Mouse (Mus musculus) left cerebral cortex, postnatal 14 days (tissue): ENCODE data around the gene Gsx2. TPM values are rescaled to one million over a fixed set of nuclear protein-coding genes. Genes with fewer than 3 reads are reported as not detected.

ENCODE experiments used
- DNase-seq, 2 experiments: peaks; one replicate each; pipeline ENCODE4 v3.0.0; 2021 to 2022; ENCODE audit warnings: low spot score in 2 of 2, mixed read lengths in 1 of 2
- intact Hi-C: fragments of 180-260 bp; cut with DNase I; formaldehyde crosslinking; loops from one replicate; pipeline ENCODE4 v1.15.1; 2025
- long read RNA-seq, 2 experiments: library from polyadenylated mRNA; stranded (forward); transcript quantifications; one replicate each; pipeline ENCODE4 v2.0.0; 2021
- total RNA-seq, 2 experiments: library from RNA; stranded (reverse); gene quantifications; 2 replicates each; pipeline ENCODE4 v1.2.3; 2021

Gsx2 gene
- under 1 TPM; 0.40 to 0.51 TPM for total RNA-seq
- long read RNA-seq, experiment 1, partial matches to known transcripts = 0 of 1 reads
- long read RNA-seq, experiment 1, other reads (novel, unspliced or antisense) = 1 of 1 reads
- long read RNA-seq, experiment 2, partial matches to known transcripts = 0 of 2 reads
- long read RNA-seq, experiment 2, other reads (novel, unspliced or antisense) = 0 of 2 reads

GRCm38 (mm10) chr5:75075383-75075941, at the start of gene Gsx2:
TSS of gene Gsx2 (plus strand) at chr5:75075601.
- intact Hi-C loops = loop anchor here (5.0 kb wide), 1 partner anchor 77 kb away; the partner anchor contains the start of gene Pdgfra
- no peak for DNase-seq

DNA sequence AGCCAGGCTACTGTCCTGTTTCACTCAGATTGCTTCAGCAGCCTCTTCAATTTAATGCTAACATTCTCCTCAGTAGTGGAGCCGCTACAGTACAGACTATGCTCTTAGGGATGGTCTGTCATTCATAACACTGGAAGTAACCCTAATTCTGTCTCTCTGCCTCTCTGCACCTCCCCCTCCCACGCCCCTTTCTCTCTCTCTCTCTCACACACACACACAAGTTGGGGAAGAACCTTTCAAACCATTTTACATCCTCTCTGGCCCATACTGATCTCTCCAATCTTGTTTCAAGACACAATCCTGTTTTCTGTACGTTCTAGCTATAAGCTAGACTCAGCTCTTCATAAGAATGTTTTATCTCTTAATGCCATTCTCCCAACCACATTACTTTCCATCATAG, 39.9 kb upstream of the Gsx2 start:
- intact Hi-C loops = no loop called here

GRCm38 (mm10) chr5:75039307-75039706, 36.1 kb upstream of the Gsx2 start:
- no peak for DNase-seq
- intact Hi-C loops = no loop called here

More for the DNA sequence above, 39.9 kb upstream of the Gsx2 start:
- no peak for DNase-seq

- no peak for DNase-seq
- intact Hi-C loops = no loop called here
Measured at GRCm38 (mm10) chr5:75043011-75043445, 32.4 kb upstream of the Gsx2 start.

GRCm38 (mm10) chr5:75043621-75044301, 31.6 kb upstream of the Gsx2 start:
- intact Hi-C loops = no loop called here
- peak; percentile 15 to 16 for DNase-seq

DNA sequence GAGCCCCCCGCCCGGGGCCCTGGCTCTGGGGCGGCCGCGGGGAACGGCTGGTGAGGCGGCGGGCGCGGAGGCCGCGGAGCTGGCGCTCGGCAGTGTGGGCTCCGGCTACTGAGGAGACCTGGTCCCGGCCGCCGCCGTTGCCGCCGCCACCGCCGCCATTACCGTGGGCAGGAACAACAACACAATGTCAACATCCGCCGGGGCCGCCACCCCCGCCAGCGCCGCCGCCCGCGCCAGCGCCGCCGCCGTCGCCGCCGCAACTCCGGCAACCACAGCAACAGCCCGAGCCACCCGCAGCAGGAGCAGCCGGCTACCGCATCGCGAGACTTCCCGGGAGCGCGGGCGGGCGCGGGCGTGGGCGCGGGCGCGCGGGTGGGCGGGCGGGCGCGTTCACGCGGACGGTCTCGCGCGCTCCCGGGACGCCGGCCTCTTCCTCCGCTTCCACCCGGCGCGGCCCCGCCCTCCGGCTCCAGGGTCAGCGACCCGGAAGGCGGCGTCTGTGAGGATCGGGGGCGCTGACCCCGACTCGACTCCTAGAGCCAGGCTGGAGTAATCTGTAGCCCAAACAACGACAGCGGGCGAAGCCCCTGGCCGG, 31.0 kb upstream of the Gsx2 start, which contains the start of gene Chic2:
Gene Chic2 (minus strand): TSS at position 465 of the 595 bp plus-strand sequence.
- DNase-seq = peak; percentile 83 to 86
- intact Hi-C loops = no loop called here

DNA sequence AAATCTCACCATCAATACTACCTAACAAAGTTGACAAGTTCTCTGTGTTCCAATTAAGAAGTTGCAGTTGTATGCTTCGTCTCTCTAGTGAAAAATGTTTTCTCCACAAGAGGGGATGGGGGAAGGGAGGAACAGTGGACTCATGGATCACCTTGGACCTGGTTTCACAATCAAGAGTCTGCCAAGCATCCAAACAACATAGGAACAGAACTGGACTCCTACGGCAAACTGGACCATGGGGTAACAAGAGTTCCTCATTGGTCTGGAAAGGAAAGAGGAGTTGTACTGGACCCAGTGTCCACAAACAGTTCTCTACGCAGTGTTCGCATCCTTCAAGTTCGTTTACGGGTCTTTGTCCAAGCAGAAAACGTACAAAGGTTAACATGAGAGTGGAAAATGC, 30.0 kb upstream of the Gsx2 start:
- intact Hi-C loops = no loop called here
- DNase-seq = no peak

DNA sequence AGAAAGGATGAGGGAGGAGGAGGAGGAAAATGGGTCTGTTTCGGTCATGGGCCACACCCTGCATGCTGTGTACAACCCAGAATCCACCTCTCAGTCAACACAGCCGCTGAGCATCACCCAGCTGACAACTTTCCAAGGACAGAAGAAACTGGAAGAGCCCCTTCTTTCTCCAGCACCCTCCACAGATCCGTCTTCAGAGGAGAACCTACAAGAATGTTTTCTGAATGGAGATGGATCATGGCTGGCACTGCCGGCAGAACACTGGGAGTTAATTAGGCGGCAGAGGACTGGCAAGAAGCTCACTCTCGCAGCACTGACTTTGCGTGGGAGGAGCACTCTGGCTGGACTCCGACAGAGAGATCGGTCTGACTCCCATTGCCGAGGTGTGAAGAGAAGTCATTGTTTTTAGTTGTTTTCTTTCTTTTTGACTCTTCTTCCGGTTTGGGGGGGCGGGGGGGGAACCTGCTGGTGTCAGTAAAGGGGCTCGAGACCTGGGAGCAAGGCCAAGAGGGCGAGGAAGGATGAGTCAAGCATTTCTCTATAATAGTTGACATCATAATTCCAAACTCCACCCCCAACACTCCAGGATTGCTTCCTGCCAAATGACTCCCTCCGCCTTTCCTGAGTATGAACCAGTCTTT, 28.6 kb upstream of the Gsx2 start:
- intact Hi-C loops = no loop called here

GRCm38 (mm10) chr5:75051109-75051508, 24.3 kb upstream of the Gsx2 start:
- no peak for DNase-seq
- intact Hi-C loops = no loop called here

More for the DNA sequence above, 28.6 kb upstream of the Gsx2 start:
- DNase-seq = peak in 1 of 2 experiments; percentile 28

DNA sequence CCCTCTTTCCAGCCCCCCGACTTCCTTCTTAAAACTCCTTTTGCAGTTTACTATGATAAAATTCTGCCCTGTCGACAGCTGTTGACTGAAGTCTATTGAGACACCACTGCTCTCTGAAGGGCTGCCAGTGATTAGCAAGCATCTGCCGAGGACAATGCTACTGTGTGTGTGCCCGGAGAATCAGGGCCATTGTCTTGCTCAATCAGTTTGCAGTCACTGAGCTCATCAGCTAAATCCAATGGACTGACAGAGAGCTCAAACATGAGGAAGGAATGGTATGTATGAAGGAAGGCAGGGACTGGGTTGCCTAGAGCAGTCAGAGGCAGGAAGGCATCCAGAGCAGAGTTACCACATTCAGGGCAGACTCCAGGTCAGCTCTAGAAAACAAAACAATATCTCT, 12.2 kb upstream of the Gsx2 start:
- intact Hi-C loops = no loop called here
- DNase-seq = no peak

GRCm38 (mm10) chr5:75066715-75067114, 8.7 kb upstream of the Gsx2 start:
- intact Hi-C loops = no loop called here

GRCm38 (mm10) chr5:75067125-75067756, 8.2 kb upstream of the Gsx2 start:
- DNase-seq = peak; percentile 26 to 66
- intact Hi-C loops = no loop called here

More at GRCm38 (mm10) chr5:75066715-75067114, 8.7 kb upstream of the Gsx2 start:
- DNase-seq = no peak

DNA sequence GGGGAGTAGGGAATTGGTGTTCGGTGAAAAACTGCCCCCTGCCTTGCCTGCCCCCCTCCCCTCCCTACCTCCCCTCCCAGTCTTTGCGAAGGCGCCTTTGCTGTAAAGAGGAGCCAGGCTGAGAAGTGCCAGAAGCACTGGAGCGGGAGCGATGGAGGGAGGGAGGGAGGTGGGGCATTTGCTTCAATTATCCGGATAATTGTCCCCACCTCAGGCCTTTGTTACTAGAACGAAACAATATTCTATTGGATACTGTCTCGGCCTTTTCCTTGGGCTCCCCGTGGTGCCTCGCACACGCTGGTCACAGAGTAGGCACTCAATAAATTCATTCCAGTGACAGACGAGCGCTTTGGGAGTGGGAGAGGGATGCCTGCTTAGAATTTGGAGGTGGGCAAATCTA, 5.3 kb upstream of the Gsx2 start:
- no peak for DNase-seq
- intact Hi-C loops = no loop called here

- DNase-seq = no peak
- intact Hi-C loops = no loop called here
Measured at GRCm38 (mm10) chr5:75070656-75071375, 4.6 kb upstream of the Gsx2 start.

DNA sequence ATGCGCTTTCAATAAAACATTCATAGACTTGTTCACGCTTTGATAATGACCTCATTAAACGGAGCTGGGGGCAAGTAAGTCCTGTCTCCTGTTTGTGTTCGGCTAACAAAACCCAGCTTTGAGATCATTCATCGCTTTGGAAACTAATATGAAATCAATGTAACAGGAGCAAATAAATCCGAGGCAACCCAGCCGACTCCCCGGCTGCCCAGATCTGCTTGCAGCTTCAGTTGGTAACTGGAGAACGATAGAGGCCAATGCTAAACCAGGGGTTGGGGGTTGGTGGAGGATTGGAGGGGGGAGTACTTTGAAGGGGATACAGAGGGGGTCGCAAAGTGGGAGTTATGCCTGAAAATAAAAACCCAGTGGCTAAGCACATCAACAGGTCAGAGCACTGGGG, 3.5 kb upstream of the Gsx2 start:
- intact Hi-C loops = no loop called here
- no peak for DNase-seq

DNA sequence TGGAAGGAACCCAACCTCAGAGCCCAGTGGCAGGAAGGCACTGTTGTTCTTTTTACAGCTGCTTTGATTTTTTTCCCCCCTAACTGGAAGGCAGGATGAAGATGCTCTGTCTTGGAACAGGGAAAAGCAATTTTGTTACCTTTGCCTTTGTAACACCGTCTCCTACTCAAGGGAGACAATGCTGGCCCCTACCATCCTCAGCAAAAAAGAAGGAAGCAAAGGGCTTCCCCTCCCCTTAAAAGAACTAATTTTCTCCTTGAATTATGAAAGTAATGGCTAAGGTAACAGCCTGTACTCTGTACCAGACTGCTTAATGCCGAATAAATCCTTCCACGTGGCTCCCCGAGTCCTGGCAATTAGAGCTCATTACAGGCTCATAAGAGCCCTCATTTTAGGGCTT, 2.9 kb upstream of the Gsx2 start:
- no peak for DNase-seq
- intact Hi-C loops = no loop called here

DNA sequence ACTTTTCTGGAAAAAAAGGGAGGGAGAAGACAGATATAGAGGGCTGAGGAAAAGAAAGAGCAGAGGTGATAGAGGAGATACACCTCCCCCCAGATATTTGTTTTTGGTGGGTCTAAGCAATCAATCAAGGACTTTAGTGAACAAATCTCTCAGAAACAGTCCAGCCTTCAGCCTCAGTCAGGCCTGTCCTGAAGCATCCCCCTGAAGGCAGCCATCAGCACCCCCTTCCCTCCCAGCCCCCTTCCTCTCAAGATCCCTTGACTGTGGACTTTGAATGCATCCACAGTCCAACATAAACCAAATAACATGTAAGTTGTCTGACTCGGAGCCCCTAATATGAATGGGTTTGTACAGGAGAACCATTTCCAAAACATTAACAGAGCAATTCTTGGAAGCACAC, 2.2 kb upstream of the Gsx2 start:
- no peak for DNase-seq
- intact Hi-C loops = no loop called here

DNA sequence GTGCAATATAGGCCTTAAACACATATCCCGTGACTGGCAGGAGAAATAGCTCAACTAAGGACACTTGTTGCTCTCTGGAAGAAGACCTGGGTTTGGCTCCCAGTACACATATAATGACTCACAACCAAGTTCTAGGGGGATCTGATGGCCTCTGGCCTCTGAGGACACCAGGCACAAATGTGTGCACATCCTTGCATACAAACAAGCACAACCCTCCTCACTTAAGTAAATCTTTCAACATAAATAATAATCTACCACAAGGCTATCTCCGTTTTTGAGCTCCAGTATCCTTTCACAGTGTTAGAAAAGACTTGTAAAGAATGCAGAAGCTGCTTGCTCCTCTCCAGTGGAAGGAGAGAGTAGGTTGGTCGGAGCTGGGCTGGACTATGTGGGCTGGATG, 1.7 kb upstream of the Gsx2 start:
- no peak for DNase-seq
- intact Hi-C loops = no loop called here

DNA sequence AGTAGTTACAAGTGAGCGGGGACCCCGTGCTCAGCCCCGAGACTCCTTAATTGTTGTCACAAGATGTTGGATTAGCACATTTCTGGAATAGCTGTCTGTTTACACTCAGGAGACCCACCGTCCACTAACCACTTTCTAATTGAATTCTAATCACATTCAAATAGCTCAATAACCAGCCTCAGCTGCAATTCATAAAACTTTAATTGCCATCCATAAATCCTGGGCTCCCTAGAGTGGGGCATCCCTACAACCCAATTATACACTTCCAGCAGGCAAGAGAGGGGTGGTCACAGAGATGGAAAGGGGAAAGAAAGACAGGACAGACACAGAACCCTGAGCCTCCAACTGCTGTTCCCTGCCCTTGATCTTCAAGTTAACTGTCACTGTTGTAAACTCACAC, 1.3 kb upstream of the Gsx2 start:
- intact Hi-C loops = no loop called here
- no peak for DNase-seq
